Mouse (Mus musculus): ENCODE results near the gene Map3k9. TPM values are rescaled to one million over a fixed set of nuclear protein-coding genes. Genes with fewer than 3 reads are reported as not detected.
A peak's percentile ranks its signal among the peaks of the same experiment; 100 is the strongest.

Gene Map3k9
- polyA plus RNA-seq, 1 experiment from 2014 or later, result 2.6 TPM

- Histone ChIP-seq H3K9ac (no peak overlapping the region), H3K4me1 (0 out of 2 replicates have a peak, but pooled peaks cover 3% of the 10 kb centered on the region), H3K9me3 (no peaks in the 10 kb centered on the region), H3K4me2 (no peak overlapping the region), H3K27ac (no peak overlapping the region), H3K27me3 (replicated peaks) (no peaks in the 10 kb centered on the region), H3K36me3 (no peaks in the 10 kb centered on the region), H3K4me3 (replicated peaks) (no peak overlapping the region)
- ATAC-seq (ENCODE audit: insufficient read depth, low FRiP score, low read depth), result no peak; the same call in 1 of the 2 replicates
- WGBS, result 32% methylated on average over 4 of the region's 4 CpGs
These were observed 32.9 kb downstream of the Map3k9 start for GRCm38 (mm10) chr12:81748021-81748576.

DNA sequence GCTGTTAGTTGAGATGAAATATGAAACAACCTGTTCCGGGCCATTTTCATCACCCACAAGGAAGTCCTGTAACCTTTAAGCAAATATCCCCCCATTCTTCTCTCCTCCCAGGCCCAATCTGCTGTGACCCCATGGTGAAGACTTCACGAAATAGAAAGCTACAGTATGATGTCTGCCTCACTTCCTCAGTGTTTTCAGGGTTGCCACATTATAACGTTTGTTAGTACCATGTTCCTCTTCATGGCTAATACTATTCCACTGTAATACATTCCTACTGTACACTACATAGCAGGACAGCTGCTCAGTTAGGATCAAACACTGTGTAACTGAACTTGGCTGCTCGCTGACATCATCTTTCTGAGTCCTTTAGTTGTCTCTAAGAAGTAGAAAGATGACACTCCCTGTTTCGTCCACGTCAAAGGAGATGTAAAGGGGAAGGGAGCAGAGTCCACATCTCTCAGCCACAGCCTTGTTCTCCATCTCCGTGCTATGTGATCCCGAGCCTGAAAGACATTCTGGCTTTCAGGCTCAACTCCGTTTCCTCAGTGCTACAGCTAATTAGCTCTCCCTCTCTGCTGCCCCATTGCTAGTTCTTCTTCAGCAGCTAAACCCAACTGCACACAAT lies 34.5 kb downstream of the Map3k9 start:
- no peak overlapping the region for H3K27ac ChIP-seq

DNA sequence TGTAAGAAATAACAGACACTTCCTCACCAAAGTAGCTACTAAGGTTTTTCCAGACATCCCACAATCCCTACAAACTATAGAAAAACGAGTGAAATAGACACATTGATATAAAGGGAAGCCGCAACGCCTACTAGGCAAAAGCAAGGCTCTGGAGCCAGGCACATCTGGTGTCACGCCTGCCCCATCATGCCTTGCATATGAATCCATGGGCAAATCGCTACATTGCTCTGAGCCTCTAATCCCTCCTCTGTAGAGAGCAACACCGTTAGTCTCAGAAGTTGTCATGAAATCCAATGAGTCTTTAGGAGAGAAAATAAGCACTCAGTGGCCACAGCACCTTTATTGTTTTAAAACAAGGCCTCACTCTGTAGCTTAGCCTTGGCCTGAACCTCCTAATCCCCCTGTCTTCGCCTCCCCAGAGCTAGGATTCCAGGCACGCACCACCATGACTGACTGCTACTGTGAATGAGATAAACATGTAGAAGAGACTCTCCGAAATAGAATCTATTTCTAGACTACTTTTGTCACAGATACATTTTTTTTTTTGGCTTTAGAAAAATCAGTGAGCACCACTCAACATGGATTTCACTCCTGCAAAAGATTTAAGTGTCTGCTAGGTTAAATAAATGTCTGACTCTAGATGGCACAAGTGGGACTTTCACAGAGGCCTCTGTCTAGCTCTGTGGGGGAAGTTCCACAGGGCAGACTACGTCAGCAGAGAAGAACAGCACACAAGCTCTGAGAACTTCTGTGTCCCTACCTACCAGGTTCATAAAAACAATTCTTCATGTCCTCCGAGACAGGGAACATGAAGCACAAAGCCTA lies 45.5 kb downstream of the Map3k9 start:
- no peak for ATAC-seq (ENCODE audit: insufficient read depth, low FRiP score, low read depth)
- 78% methylated on average over 11 of the region's 11 CpGs for WGBS
- H3K36me3 ChIP-seq, result no peaks in the 10 kb centered on the region
- H3K9me3 ChIP-seq, result no peaks in the 10 kb centered on the region
- H3K4me3 ChIP-seq (replicated peaks), result no peak overlapping the region
- H3K27ac ChIP-seq, result no peak overlapping the region
- no peak overlapping the region for H3K9ac ChIP-seq
- no peak overlapping the region for H3K4me2 ChIP-seq
- H3K27me3 ChIP-seq (replicated peaks), result no peaks in the 10 kb centered on the region
- H3K4me1 ChIP-seq, result no peaks in the 10 kb centered on the region

More for the DNA sequence above, 34.5 kb downstream of the Map3k9 start:
- Histone ChIP-seq H3K4me2 (no peak overlapping the region), H3K4me1 (0 out of 2 replicates have a peak, but pooled peaks cover 3% of the 10 kb centered on the region), H3K4me3 (replicated peaks) (no peak overlapping the region), H3K9ac (no peak overlapping the region), H3K9me3 (no peaks in the 10 kb centered on the region), H3K36me3 (no peaks in the 10 kb centered on the region), H3K27me3 (replicated peaks) (no peaks in the 10 kb centered on the region)
- 72% methylated on average over 9 of the region's 9 CpGs for WGBS
- ATAC-seq (ENCODE audit: insufficient read depth, low FRiP score, low read depth), result no peak

GRCm38 (mm10) chr12:81726246-81726822 lies 54.6 kb downstream of the Map3k9 start:
- 74% methylated on average over 8 of the region's 8 CpGs for WGBS
- H3K4me2 ChIP-seq, result no peak overlapping the region
- no peak overlapping the region for H3K27ac ChIP-seq
- H3K27me3 ChIP-seq (replicated peaks), result no peaks in the 10 kb centered on the region
- H3K4me1 ChIP-seq, result no peaks in the 10 kb centered on the region
- no peak overlapping the region for H3K9ac ChIP-seq
- H3K36me3 ChIP-seq, result no peaks in the 10 kb centered on the region
- H3K4me3 ChIP-seq (replicated peaks), result no peak overlapping the region
- H3K9me3 ChIP-seq, result no peaks in the 10 kb centered on the region
- no peak for ATAC-seq (ENCODE audit: insufficient read depth, low FRiP score, low read depth)

DNA sequence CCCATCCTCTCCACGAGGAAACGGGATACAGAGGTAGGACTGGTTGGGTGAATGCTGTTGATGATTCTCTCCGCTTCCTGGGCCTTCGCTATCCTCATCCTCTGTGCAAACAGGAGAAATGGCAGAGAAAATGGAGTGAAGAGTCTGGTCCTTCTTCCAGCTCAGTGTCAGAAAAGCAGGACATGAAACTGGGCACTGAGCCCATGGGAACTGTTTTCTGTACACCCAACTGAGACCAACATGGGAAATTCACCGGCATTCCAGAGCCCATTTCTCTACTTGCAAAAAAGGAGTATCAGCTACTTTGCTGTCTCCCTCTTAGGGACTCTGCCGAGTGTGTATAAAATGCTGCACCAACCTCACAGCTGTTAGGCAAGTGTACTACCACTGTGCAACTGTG lies 56.2 kb downstream of the Map3k9 start:
- Histone ChIP-seq H3K27ac (no peak overlapping the region), H3K4me3 (replicated peaks) (no peak overlapping the region), H3K4me2 (no peak overlapping the region), H3K36me3 (no peaks in the 10 kb centered on the region), H3K9ac (no peak overlapping the region), H3K4me1 (no peaks in the 10 kb centered on the region), H3K9me3 (no peaks in the 10 kb centered on the region), H3K27me3 (replicated peaks) (no peaks in the 10 kb centered on the region)
- no peak for ATAC-seq (ENCODE audit: insufficient read depth, low FRiP score, low read depth)
- WGBS, result 83% methylated on average over 6 of the region's 6 CpGs

- H3K4me2 ChIP-seq, result no peak overlapping the region
- no peak overlapping the region for H3K27ac ChIP-seq
- H3K27me3 ChIP-seq (replicated peaks), result no peaks in the 10 kb centered on the region
- H3K4me1 ChIP-seq, result no peaks in the 10 kb centered on the region
- H3K9ac ChIP-seq, result no peak overlapping the region
- ATAC-seq (ENCODE audit: insufficient read depth, low FRiP score, low read depth), result no peak
- 82% methylated on average over 7 of the region's 7 CpGs for WGBS
- H3K36me3 ChIP-seq, result no peaks in the 10 kb centered on the region
- no peak overlapping the region for H3K4me3 ChIP-seq (replicated peaks)
- no peaks in the 10 kb centered on the region for H3K9me3 ChIP-seq
These were observed 57.6 kb downstream of the Map3k9 start for GRCm38 (mm10) chr12:81723375-81723774.

- Histone ChIP-seq H3K27me3 (replicated peaks) (no peaks in the 10 kb centered on the region), H3K27ac (no peak overlapping the region), H3K36me3 (no peaks in the 10 kb centered on the region), H3K9ac (no peak overlapping the region), H3K4me3 (replicated peaks) (no peak overlapping the region), H3K4me1 (no peaks in the 10 kb centered on the region), H3K9me3 (no peaks in the 10 kb centered on the region), H3K4me2 (no peak overlapping the region)
- WGBS, result 85% methylated on average over 8 of the region's 8 CpGs
- ATAC-seq (ENCODE audit: insufficient read depth, low FRiP score, low read depth), result no peak
These were observed 61.3 kb downstream of the Map3k9 start for GRCm38 (mm10) chr12:81719715-81720114.

DNA sequence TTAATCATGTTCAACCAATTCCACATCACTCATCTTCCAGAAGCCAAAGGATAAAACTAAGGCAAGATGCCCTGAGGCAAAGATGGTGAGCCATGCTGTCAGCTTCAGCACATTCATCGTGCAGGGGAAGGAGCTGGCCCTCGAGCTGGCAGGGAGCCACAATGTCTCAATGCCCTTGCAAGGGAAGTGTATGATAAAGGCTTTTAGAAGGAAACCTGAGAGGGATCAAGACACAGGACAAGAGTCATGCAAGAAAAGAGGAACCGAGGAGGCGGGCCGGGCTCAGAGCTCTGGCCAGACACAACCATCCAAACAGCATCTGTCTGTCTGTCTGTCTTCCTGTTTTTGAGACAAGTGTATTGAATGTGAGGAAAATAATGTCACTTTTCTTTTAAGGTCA lies 61.8 kb downstream of the Map3k9 start:
- Histone ChIP-seq H3K9me3 (no peaks in the 10 kb centered on the region), H3K4me3 (replicated peaks) (no peak overlapping the region), H3K4me1 (no peaks in the 10 kb centered on the region), H3K9ac (no peak overlapping the region), H3K27ac (no peak overlapping the region), H3K4me2 (no peak overlapping the region), H3K36me3 (no peaks in the 10 kb centered on the region), H3K27me3 (replicated peaks) (no peaks in the 10 kb centered on the region)
- no peak for ATAC-seq (ENCODE audit: insufficient read depth, low FRiP score, low read depth)
- 72% methylated on average over 5 of the region's 5 CpGs for WGBS

DNA sequence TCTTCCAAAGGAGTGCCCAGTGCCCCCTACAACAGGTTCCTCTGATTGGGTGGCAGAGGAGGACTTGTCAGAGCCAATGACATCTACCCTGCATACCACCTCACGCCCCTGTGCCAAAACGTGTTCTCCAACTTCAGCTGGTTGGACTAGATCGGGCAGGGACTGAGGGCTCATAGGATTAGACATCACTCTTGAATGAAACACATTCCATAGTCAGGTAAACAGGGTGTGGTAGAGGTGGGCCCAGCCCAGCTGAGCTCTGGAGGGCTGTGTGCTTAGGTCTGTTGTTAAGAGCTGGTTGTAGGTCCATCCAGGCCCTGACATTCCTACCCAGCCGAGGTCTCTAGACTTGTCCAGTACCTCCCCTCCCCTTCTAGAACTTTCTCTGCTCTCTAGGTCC lies 68.4 kb downstream of the Map3k9 start:
- no peaks in the 10 kb centered on the region for H3K9me3 ChIP-seq
- no peaks in the 10 kb centered on the region for H3K36me3 ChIP-seq
- H3K27ac ChIP-seq, result 0 out of 2 replicates have a peak overlapping the region, but pooled peaks have one; percentile 26
- H3K27me3 ChIP-seq (replicated peaks), result no peaks in the 10 kb centered on the region
- H3K4me2 ChIP-seq, result no peak overlapping the region
- no peak overlapping the region for H3K9ac ChIP-seq
- no peak overlapping the region for H3K4me3 ChIP-seq (replicated peaks)
- WGBS, result 70% methylated on average over 4 of the region's 4 CpGs
- peak; percentile 78 for ATAC-seq (ENCODE audit: insufficient read depth, low FRiP score, low read depth)
- H3K4me1 ChIP-seq, result no peaks in the 10 kb centered on the region

GRCm38 (mm10) chr12:81702903-81703302 lies 78.1 kb downstream of the Map3k9 start:
- no peaks in the 10 kb centered on the region for H3K27me3 ChIP-seq (replicated peaks)
- ATAC-seq (ENCODE audit: insufficient read depth, low FRiP score, low read depth), result no peak
- H3K4me2 ChIP-seq, result no peak overlapping the region
- H3K4me3 ChIP-seq (replicated peaks), result no peak overlapping the region
- WGBS, result 5% methylated on average over 1 of the region's 1 CpGs
- no peaks in the 10 kb centered on the region for H3K4me1 ChIP-seq
- H3K27ac ChIP-seq, result no peak overlapping the region
- H3K9me3 ChIP-seq, result no peaks in the 10 kb centered on the region
- no peaks in the 10 kb centered on the region for H3K36me3 ChIP-seq
- no peak overlapping the region for H3K9ac ChIP-seq

- H3K4me1 ChIP-seq, result no peaks in the 10 kb centered on the region
- peak; percentile 87 for ATAC-seq (ENCODE audit: insufficient read depth, low FRiP score, low read depth)
- no peak overlapping the region for H3K4me2 ChIP-seq
- H3K27ac ChIP-seq, result peak overlapping the region; percentile 68
- no peak overlapping the region for H3K9ac ChIP-seq
- H3K4me3 ChIP-seq (replicated peaks), result no peak overlapping the region
- H3K9me3 ChIP-seq, result no peaks in the 10 kb centered on the region
- no peaks in the 10 kb centered on the region for H3K27me3 ChIP-seq (replicated peaks)
- WGBS, result 25% methylated on average over 4 of the region's 4 CpGs
- no peaks in the 10 kb centered on the region for H3K36me3 ChIP-seq
These were observed 83.0 kb downstream of the Map3k9 start for GRCm38 (mm10) chr12:81698011-81698410.

- Histone ChIP-seq H3K9me3 (no peaks in the 10 kb centered on the region), H3K4me2 (no peak overlapping the region), H3K9ac (no peak overlapping the region), H3K27ac (no peak overlapping the region), H3K27me3 (replicated peaks) (no peaks in the 10 kb centered on the region), H3K4me1 (no peaks in the 10 kb centered on the region), H3K36me3 (no peaks in the 10 kb centered on the region), H3K4me3 (replicated peaks) (no peak overlapping the region)
- WGBS, result 22% methylated on average over 8 of the region's 8 CpGs
- no peak for ATAC-seq (ENCODE audit: insufficient read depth, low FRiP score, low read depth)
These were observed 89.7 kb downstream of the Map3k9 start for GRCm38 (mm10) chr12:81691177-81691730.

Data from stomach, embryonic 15.5 days (tissue).